Mouse (Mus musculus) liver, embryonic 14.5 days (tissue): ENCODE results near the gene Ildr2. TPM values are rescaled to one million over a fixed set of nuclear protein-coding genes. Genes with fewer than 3 reads are reported as not detected.

Source experiments
- ATAC-seq: fragments of 200-750 bp; cut with Nextera tagmentation; 2 replicates; pipeline ENCODE4 v1.8.0; 2017; ENCODE audit warnings: moderate number of reproducible peaks, mild to moderate bottlenecking, moderate library complexity; ENCODE audit not compliant: insufficient read depth
- DNase-seq, 3 experiments: peaks; one replicate each; pipeline ENCODE4 v3.0.0-alpha.2; 2012 to 2013; ENCODE audit warnings: low read depth in 3 of 3, low spot score in 3 of 3
- H3K27ac ChIP-seq: fragments of 300-500 bp; sonication (generic); 2 replicates; pipeline ENCODE4 v1.5.1; 2014; ENCODE audit warnings: moderate library complexity, mild to moderate bottlenecking, control low read depth, inconsistent platforms
- H3K27me3 ChIP-seq: fragments of 300-500 bp; sonication (generic); 2 replicates; pipeline ENCODE4 v1.6.1; 2014; ENCODE audit warnings: mild to moderate bottlenecking, low read length, moderate library complexity; ENCODE audit not compliant: control insufficient read depth, insufficient read depth
- H3K36me3 ChIP-seq: fragments of 300-500 bp; sonication (generic); replicated peaks from 2 replicates; pipeline ENCODE4 v1.6.1; 2014; ENCODE audit warnings: low read depth; ENCODE audit not compliant: control insufficient read depth, insufficient read depth
- H3K4me1 ChIP-seq, 2 experiments: fragments of 200-500 bp in 1 of 2; fragments of 300-500 bp in 1 of 2; sonication (generic) in 1 of 2; replicated peaks; 2 replicates each; pipeline ENCODE4 v1.6.1; 2012 to 2014; ENCODE audit warnings: antibody characterized with exemption in 1 of 2, inconsistent platforms in 1 of 2, low read length in 1 of 2; ENCODE audit not compliant: control insufficient read depth in 2 of 2, insufficient read depth in 2 of 2
- H3K4me2 ChIP-seq: fragments of 300-500 bp; sonication (generic); 2 replicates; pipeline ENCODE4 v1.6.1; 2014; ENCODE audit warnings: low read depth, mild to moderate bottlenecking, control low read depth, moderate library complexity
- H3K4me3 ChIP-seq, 2 experiments: fragments of 200-500 bp in 1 of 2; fragments of 300-500 bp in 1 of 2; sonication (generic) in 1 of 2; 2 replicates each; pipeline ENCODE4 v1.5.1; 2012 to 2014; ENCODE audit warnings: low read depth in 2 of 2, low read length in 2 of 2, mild to moderate bottlenecking in 2 of 2, control low read depth in 1 of 2, inconsistent platforms in 1 of 2, moderate library complexity in 1 of 2; ENCODE audit not compliant: insufficient read depth in 1 of 2
- H3K9ac ChIP-seq: fragments of 300-500 bp; sonication (generic); replicated peaks from 2 replicates; pipeline ENCODE4 v1.6.1; 2014; ENCODE audit warnings: mild to moderate bottlenecking, control low read depth, moderate library complexity
- H3K9me3 ChIP-seq: fragments of 300-500 bp; sonication (generic); 2 replicates; pipeline ENCODE4 v1.6.1; 2016; ENCODE audit warnings: low read length, mixed read lengths; ENCODE audit not compliant: control insufficient read depth
- CTCF ChIP-seq: IDR thresholded peaks from 2 replicates; pipeline ENCODE4 v1.5.1; 2016; ENCODE audit warnings: antibody characterized with exemption, low read depth, control low read depth
- EP300 ChIP-seq: IDR thresholded peaks from 2 replicates; pipeline ENCODE4 v1.6.1; 2016; ENCODE audit warnings: antibody characterized with exemption, low read depth
- polyA plus RNA-seq, 2 experiments: library from polyadenylated mRNA; depleted of rRNA in 1 of 2; stranded (reverse) in 1 of 2; unstranded in 1 of 2; fragments of >200 nt; fragmentation: Nextera tagmentation in 1 of 2; extraction: Ambion mirVana in 1 of 2; gene quantifications; 2 replicates each; pipeline versions ENCODE4 v1.2.1 to v1.2.3; 2012 to 2014

Ildr2 gene
- polyA plus RNA-seq, 2 experiments, result 0.03 TPM; not detected in 1

DNA sequence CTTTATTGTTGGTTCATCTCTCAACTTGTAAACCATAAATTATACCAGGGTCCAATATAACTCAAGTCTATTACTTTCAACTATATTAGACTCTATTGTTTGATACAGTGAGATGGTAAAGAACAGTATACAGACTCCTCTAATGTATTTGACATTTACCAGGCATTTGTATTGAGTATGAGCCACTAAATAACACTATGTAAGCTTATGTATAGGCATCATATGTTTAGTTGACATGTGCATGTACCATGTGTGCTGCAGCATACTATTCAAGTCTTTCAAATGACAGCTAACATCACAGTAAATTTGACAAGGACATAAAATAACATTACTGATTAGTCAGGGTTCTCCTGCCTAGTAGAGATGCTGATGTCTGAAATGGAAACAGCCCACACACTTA is 109.2 kb downstream of the Ildr2 start:
- Histone ChIP-seq H3K4me3 (no peak overlapping the region), H3K9ac (no peak overlapping the region), H3K27ac (no peak overlapping the region), H3K4me2 (no peak overlapping the region), H3K4me1 (no peaks in the 10 kb centered on the region), H3K27me3 (no peaks in the 10 kb centered on the region), H3K9me3 (no peaks in the 10 kb centered on the region), H3K36me3 (no peaks in the 10 kb centered on the region)
- TF ChIP-seq EP300, result no peak
- no peak for TF ChIP-seq CTCF
- ATAC-seq (no peak), DNase-seq (no peak)

Other genes starting within 250 kb of the Ildr2 start
- gene Dusp27, start 126.2 kb upstream of the Ildr2 start, polyA plus RNA-seq (2012; rRNA removed), result 0.02 and 0.03 TPM in 2 replicates
- 0.08 TPM in 1 of 2 replicates, not detected in the other for gene Dusp27, start 126.2 kb upstream of the Ildr2 start, polyA plus RNA-seq (2014; fragmentation: Nextera tagmentation; extraction: Ambion mirVana)
- 0.01 and 0.12 TPM in 2 replicates for gene Gpa33, start 123.9 kb upstream of the Ildr2 start, polyA plus RNA-seq (2012; rRNA removed)
- gene Gpa33, start 123.9 kb upstream of the Ildr2 start, polyA plus RNA-seq (2014; fragmentation: Nextera tagmentation; extraction: Ambion mirVana), result not detected in 2 replicates
- not detected in 2 replicates for gene Mael, start 15.4 kb upstream of the Ildr2 start, polyA plus RNA-seq (2012; rRNA removed)
- gene Mael, start 15.4 kb upstream of the Ildr2 start, polyA plus RNA-seq (2014; fragmentation: Nextera tagmentation; extraction: Ambion mirVana), result not detected in 2 replicates
- 11.0 and 13.7 TPM in 2 replicates for gene Tada1, start 125.0 kb downstream of the Ildr2 start, polyA plus RNA-seq (2012; rRNA removed)
- gene Tada1, start 125.0 kb downstream of the Ildr2 start, polyA plus RNA-seq (2014; fragmentation: Nextera tagmentation; extraction: Ambion mirVana), result 21.7 and 23.0 TPM in 2 replicates
- gene Pogk, start 155.7 kb downstream of the Ildr2 start, polyA plus RNA-seq (2012; rRNA removed), result 0.71 and 1.1 TPM in 2 replicates
- 0.61 and 0.63 TPM in 2 replicates for gene Pogk, start 155.7 kb downstream of the Ildr2 start, polyA plus RNA-seq (2014; fragmentation: Nextera tagmentation; extraction: Ambion mirVana)
- not detected in 2 replicates for gene Gm4846, start 243.4 kb downstream of the Ildr2 start, polyA plus RNA-seq (2012; rRNA removed)
- gene Gm4846, start 243.4 kb downstream of the Ildr2 start, polyA plus RNA-seq (2014; fragmentation: Nextera tagmentation; extraction: Ambion mirVana), result not detected in 2 replicates